Mouse (Mus musculus) CD4-positive, CD25-positive, alpha-beta regulatory T cell, adult 2 months (primary cell): Measurements from ENCODE around the gene Robo1.

ENCODE experiments used
- DNase-seq: peaks from one replicate; pipeline ENCODE4 v3.0.0-alpha.2; 2012; ENCODE audit warnings: low read depth, low spot score

The Robo1 gene

DNA sequence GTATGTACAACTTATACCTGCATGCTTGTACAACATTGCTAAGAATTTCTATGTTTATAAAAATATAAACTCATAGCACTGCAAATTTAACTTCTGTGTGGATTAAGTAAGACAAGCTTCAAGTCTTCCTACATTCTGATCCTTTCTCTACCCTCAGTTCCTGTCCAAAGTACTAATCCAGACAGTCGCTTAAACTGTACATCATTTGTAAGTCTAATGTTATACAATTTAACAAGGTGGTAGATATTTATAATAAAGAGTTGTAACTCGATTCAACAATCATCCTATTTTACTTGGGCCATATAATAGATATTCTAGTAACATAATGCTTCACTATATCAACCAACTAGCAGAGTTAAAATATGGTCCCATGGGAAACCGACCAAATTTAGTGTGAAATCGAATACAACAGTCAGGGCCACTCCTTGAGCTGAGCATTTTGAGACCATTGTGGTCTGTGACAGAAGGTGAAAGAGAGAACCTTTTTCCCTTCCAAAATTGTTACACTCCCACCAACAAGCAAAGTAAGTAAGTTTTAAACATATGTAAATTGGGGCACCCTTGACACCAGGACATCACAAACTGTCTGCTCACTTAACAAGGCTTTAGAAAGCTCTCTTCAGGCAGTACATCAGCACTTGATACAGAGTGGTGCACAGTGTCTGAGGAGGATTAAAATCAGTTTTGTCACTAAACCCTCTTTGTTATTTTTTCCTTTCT is 295.5 kb downstream of the Robo1 start:
- DNase-seq = no peak

GRCm38 (mm10) chr16:72605066-72605465 is 297.0 kb downstream of the Robo1 start:
- DNase-seq = peak; percentile 20

DNA sequence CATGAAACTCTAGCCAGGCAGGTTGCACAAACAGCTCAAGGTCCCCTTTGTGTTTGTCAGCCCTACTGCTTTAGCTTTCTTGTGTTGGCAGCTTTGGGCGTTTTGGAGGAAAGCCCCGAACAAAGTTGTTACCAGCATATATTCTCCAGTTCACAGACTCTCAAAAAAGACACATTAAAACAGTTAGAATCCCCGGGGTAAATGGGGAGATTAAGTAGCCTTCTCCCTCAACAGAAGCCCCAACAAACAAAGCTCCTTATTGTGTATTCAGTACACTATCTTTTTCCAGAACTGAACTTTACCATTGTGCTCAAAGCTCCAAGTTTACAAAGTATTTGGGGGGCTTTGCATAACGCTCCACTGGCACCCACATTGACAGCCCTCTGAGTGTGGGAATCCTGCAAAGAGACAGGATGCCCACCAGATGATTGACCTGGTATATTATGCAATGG is 302.6 kb downstream of the Robo1 start:
- DNase-seq = no peak

DNA sequence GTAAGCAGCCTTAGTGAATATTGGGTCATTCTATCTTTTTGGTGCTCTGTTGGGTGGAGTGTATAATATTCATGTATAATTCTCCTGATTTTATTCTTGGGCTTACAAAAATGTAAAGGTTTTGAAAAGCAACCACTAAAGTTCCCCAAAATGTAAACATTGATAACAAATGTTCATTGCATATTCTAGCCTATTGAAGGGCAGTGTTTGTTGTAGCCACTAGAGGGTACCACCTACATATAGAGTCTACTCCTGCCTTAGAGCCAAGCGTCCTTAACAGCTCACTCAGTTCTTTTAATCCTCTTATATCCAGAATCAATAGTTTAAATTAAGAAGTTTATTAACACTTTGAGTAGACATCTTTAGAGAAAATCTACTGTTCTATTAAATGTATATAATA is 306.8 kb downstream of the Robo1 start:
- DNase-seq = no peak

DNA sequence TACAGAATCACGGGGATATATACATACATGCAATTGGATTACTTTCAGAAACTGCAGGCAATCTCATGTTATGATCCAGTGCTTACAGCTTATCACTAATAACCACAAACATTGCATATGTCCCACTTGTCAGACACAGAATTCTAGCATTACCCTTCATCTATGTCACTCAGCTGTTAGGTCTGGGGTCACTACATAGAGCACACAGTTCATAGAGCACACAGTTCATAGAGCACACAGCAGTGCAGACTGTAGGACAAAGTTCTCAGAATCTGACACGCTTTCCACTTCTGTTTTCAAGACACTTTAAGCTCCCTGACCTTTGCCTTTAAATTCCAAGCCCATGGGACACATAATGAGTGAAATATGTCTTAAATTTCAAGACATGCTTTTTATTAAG is 307.3 kb downstream of the Robo1 start:
- DNase-seq = no peak

DNA sequence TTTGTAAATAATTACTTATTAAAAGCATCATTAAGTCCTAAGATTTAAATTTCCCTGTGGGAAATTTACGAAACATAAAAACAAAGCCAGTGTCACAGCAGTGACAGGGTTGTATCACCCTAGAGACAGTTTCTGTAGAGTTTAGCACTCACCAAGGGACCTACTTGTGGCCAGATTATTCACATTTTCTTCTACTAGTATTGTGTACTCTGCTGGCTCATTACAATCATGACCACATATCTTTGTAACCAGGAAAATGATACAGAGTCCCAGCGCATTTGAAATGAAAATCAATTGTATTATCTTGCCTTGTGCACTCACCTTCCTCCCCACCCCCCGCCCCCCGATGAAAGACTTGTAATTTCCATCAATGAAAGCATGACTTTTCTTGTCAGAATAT is 314.3 kb downstream of the Robo1 start:
- DNase-seq = no peak

DNA sequence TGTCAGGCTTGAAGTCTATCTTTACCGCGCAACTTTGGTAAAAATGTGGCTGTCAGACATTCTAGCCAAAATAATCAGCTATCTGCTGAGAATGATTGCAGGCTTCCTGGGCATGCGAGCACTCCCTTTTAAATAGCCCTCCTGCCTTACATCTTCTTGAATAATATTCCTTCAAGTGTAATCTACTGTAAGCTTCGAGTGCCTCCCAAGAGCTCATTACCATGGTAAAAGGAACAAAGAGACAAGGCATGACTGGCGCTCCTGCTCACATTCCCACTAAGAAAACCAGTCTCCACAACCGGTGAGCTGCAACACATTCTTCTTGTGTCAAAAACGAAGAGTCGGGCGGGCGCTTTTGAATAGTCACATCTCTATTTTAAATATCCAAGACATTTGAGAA is 314.8 kb downstream of the Robo1 start:
- no peak for DNase-seq

DNA sequence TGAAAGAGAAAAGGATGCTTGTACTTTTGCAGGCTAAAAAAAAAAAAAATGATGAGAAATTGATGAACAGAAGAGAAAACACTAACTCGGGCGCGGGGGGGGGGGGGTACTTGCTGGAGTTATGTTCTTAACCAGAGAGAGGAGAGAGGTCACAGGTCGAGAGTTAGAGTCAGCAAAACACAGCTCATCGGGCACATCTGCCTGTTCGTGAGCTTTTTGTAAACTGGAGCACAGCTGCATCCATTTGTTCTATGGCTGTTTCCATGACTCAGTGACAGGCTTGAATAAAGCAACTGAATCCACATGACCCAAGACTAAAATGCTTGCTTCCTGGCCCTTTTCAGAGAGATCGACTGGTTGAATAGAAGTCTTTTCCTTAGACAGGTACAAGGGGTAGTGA is 325.7 kb downstream of the Robo1 start:
- no peak for DNase-seq

- DNase-seq = no peak
Observed at GRCm38 (mm10) chr16:72639332-72639940, 331.3 kb downstream of the Robo1 start.

DNA sequence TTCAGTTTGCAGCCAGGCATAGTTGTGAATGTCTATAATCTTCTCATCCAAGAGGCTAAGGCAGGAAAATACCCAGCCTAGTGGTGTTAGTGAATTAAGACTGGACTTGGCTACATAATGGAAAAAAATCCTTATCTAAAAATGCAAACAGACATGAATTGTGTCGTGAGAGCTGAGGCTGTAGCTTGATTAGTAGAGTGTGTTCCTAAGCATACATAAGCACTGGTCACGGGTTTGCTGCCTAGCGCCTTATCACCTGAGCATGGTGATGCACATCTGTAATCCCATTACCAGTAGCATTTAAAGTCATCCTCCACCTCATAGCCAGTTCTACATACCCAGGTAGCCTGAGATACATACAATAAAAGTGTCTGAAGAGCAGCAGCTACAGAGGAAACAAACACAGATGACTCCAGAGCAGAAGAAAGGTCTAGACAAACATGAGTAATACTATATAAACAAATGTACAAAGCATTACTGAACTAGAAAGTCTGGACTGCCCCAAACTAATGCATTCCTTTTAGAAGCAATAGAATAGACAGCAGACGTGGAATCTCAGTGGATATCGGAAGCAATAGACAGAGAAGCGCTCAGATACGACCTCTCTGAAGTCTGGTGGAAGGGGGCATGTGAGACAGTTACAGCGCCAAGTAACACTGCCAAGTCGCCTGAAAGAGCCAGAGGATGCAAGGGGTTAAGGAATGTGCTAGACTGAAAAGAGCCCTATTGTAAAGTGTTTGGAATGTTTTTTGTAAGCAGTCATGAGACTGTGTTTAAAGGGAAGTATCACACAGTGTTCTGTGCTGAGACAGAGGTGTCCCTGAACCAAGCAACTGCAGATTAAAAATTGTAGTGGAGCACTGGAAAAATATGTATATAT is 333.1 kb downstream of the Robo1 start:
- no peak for DNase-seq

GRCm38 (mm10) chr16:72645890-72646289 is 337.8 kb downstream of the Robo1 start:
- no peak for DNase-seq

DNA sequence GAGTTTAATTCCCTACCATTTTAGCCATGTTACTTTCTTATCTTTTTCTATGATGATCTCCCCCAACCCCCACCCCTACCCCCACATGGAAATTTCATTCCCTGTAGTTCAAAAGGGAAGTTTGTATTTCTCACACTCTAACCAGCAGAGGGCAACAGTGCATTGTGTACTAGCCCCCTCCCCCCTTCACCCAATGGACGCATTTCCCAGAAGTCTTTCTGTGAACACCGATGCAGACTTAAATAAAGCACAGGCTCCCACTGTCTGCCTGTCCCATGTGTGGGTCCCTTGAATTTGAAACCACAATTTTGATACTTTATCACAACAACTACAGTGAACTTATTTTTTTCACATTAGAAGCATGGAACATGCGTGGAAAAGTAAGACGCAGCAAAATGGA is 341.2 kb downstream of the Robo1 start:
- no peak for DNase-seq

- DNase-seq = no peak
Observed at GRCm38 (mm10) chr16:72655411-72655810, 347.3 kb downstream of the Robo1 start.

DNA sequence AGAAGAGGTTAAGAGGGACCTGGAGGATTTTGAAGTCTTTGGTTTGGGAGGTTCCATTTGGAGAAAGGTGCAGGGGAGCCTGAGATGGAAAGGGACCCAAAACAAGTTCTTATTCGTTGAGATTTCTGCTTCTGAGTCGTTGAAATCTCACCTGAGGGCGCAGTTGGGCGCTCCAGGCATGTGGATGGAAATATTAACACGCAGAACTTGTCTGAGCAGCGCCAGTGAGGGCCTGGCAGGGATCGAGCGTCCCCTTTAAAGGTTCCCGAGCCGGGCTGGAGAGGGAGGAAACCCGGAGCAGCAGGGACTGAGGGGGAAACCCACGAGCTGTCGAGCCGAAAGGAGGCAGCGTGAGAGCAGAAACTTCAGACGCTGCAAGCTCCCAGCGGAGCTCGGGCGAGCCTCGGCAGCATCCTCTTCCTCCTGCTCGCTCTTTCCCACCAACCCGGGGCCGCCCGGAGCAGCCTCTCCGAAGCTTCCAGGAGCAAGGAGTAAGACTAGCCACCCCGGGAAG is 354.8 kb downstream of the Robo1 start:
- no peak for DNase-seq

DNA sequence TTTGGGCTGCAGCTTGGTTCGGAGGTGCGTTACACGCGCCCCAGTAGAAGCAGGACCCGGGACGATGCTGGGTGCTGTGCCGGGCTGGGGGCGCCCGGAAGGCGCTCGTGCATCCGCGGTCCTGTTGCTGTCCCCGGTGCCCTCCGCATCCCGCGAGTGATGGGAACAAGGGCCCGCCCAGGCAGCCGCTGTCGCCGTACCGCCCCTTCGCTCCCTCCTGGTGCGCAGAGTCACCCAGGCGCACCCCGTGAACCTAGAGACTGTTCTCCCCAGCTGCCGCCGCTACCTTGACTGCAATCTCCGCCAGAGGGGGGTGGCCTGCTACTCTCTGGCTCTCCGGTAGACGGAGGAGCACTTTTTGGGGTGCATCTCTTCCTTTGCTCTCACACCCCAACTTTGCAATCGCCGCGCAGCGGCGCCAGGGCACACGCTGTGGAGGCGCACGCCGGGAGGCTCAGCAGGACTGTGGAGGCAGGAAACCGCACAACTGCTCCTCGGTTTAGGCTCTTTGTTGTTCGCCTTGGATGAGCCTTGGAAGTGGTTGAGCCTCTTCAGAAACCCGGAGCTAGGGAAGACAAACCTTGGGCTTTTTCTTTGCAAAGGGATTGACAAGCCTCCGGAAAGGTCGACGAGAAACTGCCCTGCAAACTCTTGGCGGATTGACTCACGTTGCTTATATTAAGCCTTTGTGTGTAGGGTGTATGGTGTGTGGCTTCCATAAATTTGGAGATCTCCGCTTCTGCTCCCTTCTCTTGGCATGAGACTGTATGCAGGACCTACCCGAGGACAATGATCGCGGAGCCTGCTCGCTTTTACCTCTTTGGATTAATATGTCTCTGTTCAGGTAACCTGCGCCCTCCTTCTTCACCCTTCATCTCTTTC is 355.5 kb downstream of the Robo1 start:
- DNase-seq = no peak

- no peak for DNase-seq
Observed at GRCm38 (mm10) chr16:72664233-72664613, 356.1 kb downstream of the Robo1 start.

DNA sequence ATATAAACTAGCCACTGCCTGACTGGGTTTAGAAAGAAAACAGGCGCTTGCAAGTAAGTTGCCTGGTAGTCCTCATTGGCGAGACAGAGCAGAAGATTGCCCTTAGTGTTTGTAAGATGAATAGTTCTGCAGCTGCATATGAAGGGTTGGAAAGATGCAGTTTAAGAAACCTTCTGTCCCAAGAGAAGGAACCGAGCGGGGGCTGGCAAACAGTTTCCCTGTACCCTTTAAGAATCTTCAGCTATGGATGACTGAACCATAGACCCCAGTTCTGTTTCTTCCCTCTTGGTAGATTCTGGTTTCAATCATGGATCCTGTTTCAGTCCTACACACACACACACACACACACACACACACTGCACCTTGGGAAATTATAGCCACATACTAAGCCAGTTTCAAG is 356.7 kb downstream of the Robo1 start:
- no peak for DNase-seq

DNA sequence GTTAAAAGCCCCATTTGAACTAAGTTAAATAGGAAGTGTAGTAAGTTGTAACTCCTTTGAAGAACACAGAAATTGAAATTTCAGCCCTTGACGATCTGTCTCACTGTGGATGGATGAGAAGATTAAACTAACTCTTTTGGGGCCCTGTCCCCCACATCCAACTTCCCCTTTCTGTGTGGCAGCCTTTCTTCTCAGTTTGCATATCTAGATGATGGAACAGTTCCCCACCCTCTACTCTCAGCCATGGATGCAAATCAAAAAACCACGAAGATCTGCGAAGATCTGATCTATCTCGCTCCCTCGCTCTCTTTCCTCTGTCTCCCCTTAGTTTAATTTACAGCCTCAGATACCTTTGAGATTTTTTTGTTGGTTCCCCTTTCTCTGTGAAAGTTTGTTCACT is 357.3 kb downstream of the Robo1 start:
- no peak for DNase-seq

- DNase-seq = no peak
Observed at GRCm38 (mm10) chr16:72670240-72671038, 362.3 kb downstream of the Robo1 start.

- no peak for DNase-seq
Observed at GRCm38 (mm10) chr16:72677234-72677633, 369.1 kb downstream of the Robo1 start.

- no peak for DNase-seq
Observed at GRCm38 (mm10) chr16:72678450-72678849, 370.3 kb downstream of the Robo1 start.
